Mouse (Mus musculus): Measurements from ENCODE around the gene Sesn3. TPM values are rescaled to one million over a fixed set of nuclear protein-coding genes. Genes with fewer than 3 reads are reported as not detected.

Sesn3 gene
- polyA plus RNA-seq, 1 experiment from 2014 or later: 15.8 TPM

GRCm38 (mm10) chr9:14295680-14296440 is 21.0 kb downstream of the Sesn3 start:
- no peaks in the 10 kb centered on the region for H3K9me3 ChIP-seq (ENCODE audit: control insufficient read depth, low read length)
- H3K36me3 ChIP-seq (ENCODE audit: control insufficient read depth, insufficient read depth, low read length): no peaks in the 10 kb centered on the region

DNA sequence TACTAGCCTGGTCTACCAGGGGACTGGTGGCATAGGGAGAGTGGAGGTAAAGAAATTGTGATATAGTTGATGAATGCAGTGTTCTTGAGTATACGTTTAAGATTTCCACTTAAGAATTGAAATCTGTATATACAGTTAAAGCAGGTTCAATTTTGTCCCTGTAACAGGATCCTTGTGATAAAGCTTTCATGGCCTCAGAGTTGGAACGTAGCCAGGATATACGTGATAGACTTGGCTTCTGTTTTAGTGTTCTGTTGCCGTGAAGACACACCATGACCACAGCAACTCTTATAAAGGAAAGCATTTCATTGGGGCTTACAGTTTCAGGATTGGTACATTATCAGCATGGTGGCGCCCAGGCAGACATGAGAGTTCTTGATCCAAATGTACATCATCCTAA is 22.3 kb downstream of the Sesn3 start:
- peaks cover 9% of the 10 kb centered on the region for H3K4me1 ChIP-seq (replicated peaks; ENCODE audit: control insufficient read depth, insufficient read depth, low read length)
- H3K27ac ChIP-seq (ENCODE audit: low read length): no peak overlapping the region
- H3K9me3 ChIP-seq (ENCODE audit: control insufficient read depth, low read length): no peaks in the 10 kb centered on the region
- no peaks in the 10 kb centered on the region for H3K36me3 ChIP-seq (ENCODE audit: control insufficient read depth, insufficient read depth, low read length)
- WGBS: 57% methylated on average over 5 of the region's 5 CpGs
- H3K4me2 ChIP-seq (ENCODE audit: low read depth, low read length): no peak overlapping the region
- H3K4me3 ChIP-seq (ENCODE audit: low read length): no peak overlapping the region
- no peaks in the 10 kb centered on the region for H3K27me3 ChIP-seq (ENCODE audit: control insufficient read depth, insufficient read depth, low read depth, low read length)
- H3K9ac ChIP-seq (ENCODE audit: low read length): no peak overlapping the region
- no peak for ATAC-seq (ENCODE audit: low read depth)

More at GRCm38 (mm10) chr9:14295680-14296440, 21.0 kb downstream of the Sesn3 start:
- no peaks in the 10 kb centered on the region for H3K27me3 ChIP-seq (ENCODE audit: control insufficient read depth, insufficient read depth, low read depth, low read length)
- peaks cover 11% of the 10 kb centered on the region for H3K4me1 ChIP-seq (replicated peaks; ENCODE audit: control insufficient read depth, insufficient read depth, low read length)
- H3K27ac ChIP-seq (ENCODE audit: low read length): no peak overlapping the region
- no peak for ATAC-seq (ENCODE audit: low read depth)
- no peak overlapping the region for H3K4me2 ChIP-seq (ENCODE audit: low read depth, low read length)
- no peak overlapping the region for H3K9ac ChIP-seq (ENCODE audit: low read length)
- 92% methylated on average over 8 of the region's 8 CpGs for WGBS
- H3K4me3 ChIP-seq (ENCODE audit: low read length): no peak overlapping the region

DNA sequence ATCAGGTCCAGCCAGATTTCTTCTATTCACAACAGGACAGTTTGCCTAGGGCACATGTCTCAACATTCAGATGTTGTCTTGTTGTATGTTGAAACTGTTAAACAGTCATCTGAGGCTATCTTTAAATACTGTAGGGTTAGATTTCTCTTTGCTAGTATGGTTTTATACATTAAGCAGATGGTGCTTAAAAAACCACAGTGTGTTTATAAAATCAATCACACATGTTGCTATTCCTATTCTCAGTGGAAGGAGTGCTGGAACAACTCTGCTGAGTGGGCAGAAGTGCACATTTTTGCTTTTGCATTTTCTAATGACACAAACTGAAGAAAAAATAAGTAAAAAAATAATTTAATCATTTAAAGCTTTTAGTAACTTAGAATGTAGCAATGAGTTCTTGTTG is 25.0 kb downstream of the Sesn3 start:
- H3K27me3 ChIP-seq (ENCODE audit: control insufficient read depth, insufficient read depth, low read depth, low read length): no peaks in the 10 kb centered on the region
- no peak overlapping the region for H3K27ac ChIP-seq (ENCODE audit: low read length)
- no peaks in the 10 kb centered on the region for H3K9me3 ChIP-seq (ENCODE audit: control insufficient read depth, low read length)
- no peak overlapping the region for H3K9ac ChIP-seq (ENCODE audit: low read length)
- H3K4me1 ChIP-seq (replicated peaks; ENCODE audit: control insufficient read depth, insufficient read depth, low read length): peaks cover 6% of the 10 kb centered on the region
- no peak for ATAC-seq (ENCODE audit: low read depth)
- H3K4me3 ChIP-seq (ENCODE audit: low read length): no peak overlapping the region
- no peak overlapping the region for H3K4me2 ChIP-seq (ENCODE audit: low read depth, low read length)
- no peaks in the 10 kb centered on the region for H3K36me3 ChIP-seq (ENCODE audit: control insufficient read depth, insufficient read depth, low read length)

- Histone ChIP-seq H3K4me2 (ENCODE audit: low read depth, low read length) (no peak overlapping the region), H3K4me3 (ENCODE audit: low read length) (no peak overlapping the region), H3K27me3 (ENCODE audit: control insufficient read depth, insufficient read depth, low read depth, low read length) (no peaks in the 10 kb centered on the region), H3K27ac (ENCODE audit: low read length) (no peak overlapping the region), H3K4me1 (replicated peaks; ENCODE audit: control insufficient read depth, insufficient read depth, low read length) (peaks cover 6% of the 10 kb centered on the region), H3K9me3 (ENCODE audit: control insufficient read depth, low read length) (no peaks in the 10 kb centered on the region), H3K9ac (ENCODE audit: low read length) (no peak overlapping the region), H3K36me3 (ENCODE audit: control insufficient read depth, insufficient read depth, low read length) (no peaks in the 10 kb centered on the region)
- WGBS: 41% methylated on average over 6 of the region's 6 CpGs
- ATAC-seq (ENCODE audit: low read depth): no peak
Observed at GRCm38 (mm10) chr9:14300795-14301194, 25.9 kb downstream of the Sesn3 start.

GRCm38 (mm10) chr9:14304262-14304968 is 29.5 kb downstream of the Sesn3 start:
- H3K36me3 ChIP-seq (ENCODE audit: control insufficient read depth, insufficient read depth, low read length): 0 out of 2 replicates have a peak, but pooled peaks cover 2% of the 10 kb centered on the region
- H3K27ac ChIP-seq (ENCODE audit: low read length): no peak overlapping the region
- no peak overlapping the region for H3K4me2 ChIP-seq (ENCODE audit: low read depth, low read length)
- no peak overlapping the region for H3K9ac ChIP-seq (ENCODE audit: low read length)
- no peak overlapping the region for H3K4me3 ChIP-seq (ENCODE audit: low read length)
- no peaks in the 10 kb centered on the region; the same call in 1 of the 2 replicates for H3K4me1 ChIP-seq (replicated peaks; ENCODE audit: control insufficient read depth, insufficient read depth, low read length)
- WGBS: 69% methylated on average over 9 of the region's 9 CpGs
- H3K9me3 ChIP-seq (ENCODE audit: control insufficient read depth, low read length): no peaks in the 10 kb centered on the region
- no peak for ATAC-seq (ENCODE audit: low read depth)
- H3K27me3 ChIP-seq (ENCODE audit: control insufficient read depth, insufficient read depth, low read depth, low read length): no peaks in the 10 kb centered on the region

- H3K4me3 ChIP-seq (ENCODE audit: low read length): no peak overlapping the region
- no peaks in the 10 kb centered on the region for H3K27me3 ChIP-seq (ENCODE audit: control insufficient read depth, insufficient read depth, low read depth, low read length)
- H3K9me3 ChIP-seq (ENCODE audit: control insufficient read depth, low read length): no peaks in the 10 kb centered on the region
- H3K4me2 ChIP-seq (ENCODE audit: low read depth, low read length): no peak overlapping the region
- 0 out of 2 replicates have a peak, but pooled peaks cover 2% of the 10 kb centered on the region for H3K36me3 ChIP-seq (ENCODE audit: control insufficient read depth, insufficient read depth, low read length)
- WGBS: 45% methylated on average over 3 of the region's 3 CpGs
- no peak overlapping the region for H3K9ac ChIP-seq (ENCODE audit: low read length)
- no peak overlapping the region for H3K27ac ChIP-seq (ENCODE audit: low read length)
- no peak for ATAC-seq (ENCODE audit: low read depth)
- H3K4me1 ChIP-seq (replicated peaks; ENCODE audit: control insufficient read depth, insufficient read depth, low read length): no peaks in the 10 kb centered on the region
Observed at GRCm38 (mm10) chr9:14307341-14307740, 32.5 kb downstream of the Sesn3 start.

GRCm38 (mm10) chr9:14313968-14314367 is 39.1 kb downstream of the Sesn3 start:
- Histone ChIP-seq H3K9ac (ENCODE audit: low read length) (no peak overlapping the region), H3K27ac (ENCODE audit: low read length) (no peak overlapping the region), H3K36me3 (ENCODE audit: control insufficient read depth, insufficient read depth, low read length) (peaks cover 8% of the 10 kb centered on the region), H3K9me3 (ENCODE audit: control insufficient read depth, low read length) (no peaks in the 10 kb centered on the region), H3K4me3 (ENCODE audit: low read length) (no peak overlapping the region), H3K4me2 (ENCODE audit: low read depth, low read length) (no peak overlapping the region), H3K27me3 (ENCODE audit: control insufficient read depth, insufficient read depth, low read depth, low read length) (no peaks in the 10 kb centered on the region), H3K4me1 (replicated peaks; ENCODE audit: control insufficient read depth, insufficient read depth, low read length) (no peaks in the 10 kb centered on the region)
- 66% methylated on average over 3 of the region's 3 CpGs for WGBS
- ATAC-seq (ENCODE audit: low read depth): no peak

DNA sequence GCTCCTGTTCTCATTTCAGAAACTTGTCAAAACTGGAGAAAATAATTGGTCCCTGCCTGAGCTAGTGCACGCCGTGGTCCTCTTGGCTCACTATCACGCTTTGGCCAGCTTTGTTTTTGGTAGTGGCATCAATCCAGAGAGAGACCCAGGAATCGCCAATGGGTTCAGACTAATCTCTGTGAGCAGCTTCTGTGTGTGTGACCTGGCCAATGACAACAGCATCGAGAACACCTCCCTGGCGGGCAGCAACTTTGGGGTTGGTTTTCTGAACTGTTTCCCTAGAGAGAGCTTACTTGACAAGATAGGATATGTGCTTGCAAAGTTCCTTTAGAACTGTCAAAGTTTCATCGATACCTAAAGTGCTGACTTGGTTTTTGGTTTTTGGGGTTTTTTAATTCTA is 39.6 kb downstream of the Sesn3 start:
- WGBS: 71% methylated on average over 7 of the region's 7 CpGs
- H3K9ac ChIP-seq (ENCODE audit: low read length): no peak overlapping the region
- no peak for ATAC-seq (ENCODE audit: low read depth)
- H3K27ac ChIP-seq (ENCODE audit: low read length): no peak overlapping the region
- no peaks in the 10 kb centered on the region for H3K4me1 ChIP-seq (replicated peaks; ENCODE audit: control insufficient read depth, insufficient read depth, low read length)
- H3K9me3 ChIP-seq (ENCODE audit: control insufficient read depth, low read length): no peaks in the 10 kb centered on the region
- H3K27me3 ChIP-seq (ENCODE audit: control insufficient read depth, insufficient read depth, low read depth, low read length): no peaks in the 10 kb centered on the region
- H3K4me3 ChIP-seq (ENCODE audit: low read length): no peak overlapping the region
- H3K36me3 ChIP-seq (ENCODE audit: control insufficient read depth, insufficient read depth, low read length): peaks cover 11% of the 10 kb centered on the region
- no peak overlapping the region for H3K4me2 ChIP-seq (ENCODE audit: low read depth, low read length)

DNA sequence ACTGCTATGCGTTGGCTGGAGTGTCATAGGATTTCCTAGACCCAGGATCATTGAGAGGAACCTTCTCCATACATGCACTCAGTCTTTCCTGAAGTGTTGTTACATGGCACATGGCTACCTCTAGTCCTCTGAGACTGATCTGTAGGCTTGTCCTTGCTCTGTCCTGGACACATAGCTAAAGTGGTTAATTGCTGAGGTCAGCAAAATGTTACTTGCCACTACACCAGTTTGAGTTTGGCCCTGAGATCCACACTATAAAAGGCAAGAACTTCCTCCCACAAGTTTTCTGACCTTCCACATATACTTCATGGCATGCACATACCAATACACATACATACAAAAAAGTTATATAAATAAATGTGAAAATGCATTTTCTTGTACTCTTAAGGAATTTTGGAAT is 41.8 kb downstream of the Sesn3 start:
- H3K9ac ChIP-seq (ENCODE audit: low read length): no peak overlapping the region
- no peak overlapping the region for H3K4me2 ChIP-seq (ENCODE audit: low read depth, low read length)
- H3K4me3 ChIP-seq (ENCODE audit: low read length): no peak overlapping the region
- no peaks in the 10 kb centered on the region for H3K9me3 ChIP-seq (ENCODE audit: control insufficient read depth, low read length)
- no peak overlapping the region for H3K27ac ChIP-seq (ENCODE audit: low read length)
- ATAC-seq (ENCODE audit: low read depth): no peak
- no peaks in the 10 kb centered on the region for H3K27me3 ChIP-seq (ENCODE audit: control insufficient read depth, insufficient read depth, low read depth, low read length)
- no peaks in the 10 kb centered on the region for H3K4me1 ChIP-seq (replicated peaks; ENCODE audit: control insufficient read depth, insufficient read depth, low read length)
- WGBS: 94% methylated on average over 1 of the region's 1 CpGs
- peaks cover 11% of the 10 kb centered on the region for H3K36me3 ChIP-seq (ENCODE audit: control insufficient read depth, insufficient read depth, low read length)
